Mouse (Mus musculus): ENCODE data around the gene Med15.
A peak's percentile ranks its signal among the peaks of the same experiment; 100 is the strongest.

Med15 gene

DNA sequence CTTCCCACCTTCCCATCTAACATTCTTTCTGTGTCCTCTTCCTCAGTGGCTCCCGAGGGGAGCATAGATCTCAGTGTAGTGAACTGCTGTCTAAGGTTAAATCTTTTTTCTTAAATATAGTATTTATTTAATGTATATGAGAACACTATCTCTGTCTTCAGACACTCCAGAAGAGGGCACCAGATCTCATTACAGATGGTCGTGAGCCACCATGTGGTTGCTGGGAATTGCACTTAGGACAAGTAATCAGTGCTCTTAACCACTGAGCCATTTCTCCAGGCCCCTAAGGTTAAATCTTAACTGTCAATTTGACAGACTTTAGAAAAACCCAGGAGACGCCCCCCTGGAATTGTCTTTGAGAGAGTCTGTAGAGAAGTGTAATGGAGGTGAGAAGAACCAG is 670 bp downstream of the Med15 start:
- DNase-seq = no peak

DNA sequence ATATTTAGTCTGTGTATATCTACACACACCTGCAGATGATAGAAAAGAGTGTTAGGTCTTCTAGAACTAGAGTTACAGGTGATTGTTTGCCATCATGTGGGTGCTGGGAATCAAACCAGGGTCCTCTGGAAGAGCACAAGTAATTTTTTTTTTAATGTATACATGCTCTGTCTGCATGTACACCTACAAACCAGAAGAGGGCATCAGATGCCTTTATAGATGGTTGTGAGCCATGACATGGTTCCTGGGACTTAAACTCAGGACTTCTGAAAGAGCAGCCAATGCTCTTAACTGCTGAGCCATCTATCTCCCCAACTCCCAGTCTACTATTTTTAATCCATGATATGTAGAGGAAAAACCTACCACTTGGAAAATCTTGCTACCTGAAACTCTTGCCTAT is 2.7 kb downstream of the Med15 start:
- no peak for DNase-seq

DNA sequence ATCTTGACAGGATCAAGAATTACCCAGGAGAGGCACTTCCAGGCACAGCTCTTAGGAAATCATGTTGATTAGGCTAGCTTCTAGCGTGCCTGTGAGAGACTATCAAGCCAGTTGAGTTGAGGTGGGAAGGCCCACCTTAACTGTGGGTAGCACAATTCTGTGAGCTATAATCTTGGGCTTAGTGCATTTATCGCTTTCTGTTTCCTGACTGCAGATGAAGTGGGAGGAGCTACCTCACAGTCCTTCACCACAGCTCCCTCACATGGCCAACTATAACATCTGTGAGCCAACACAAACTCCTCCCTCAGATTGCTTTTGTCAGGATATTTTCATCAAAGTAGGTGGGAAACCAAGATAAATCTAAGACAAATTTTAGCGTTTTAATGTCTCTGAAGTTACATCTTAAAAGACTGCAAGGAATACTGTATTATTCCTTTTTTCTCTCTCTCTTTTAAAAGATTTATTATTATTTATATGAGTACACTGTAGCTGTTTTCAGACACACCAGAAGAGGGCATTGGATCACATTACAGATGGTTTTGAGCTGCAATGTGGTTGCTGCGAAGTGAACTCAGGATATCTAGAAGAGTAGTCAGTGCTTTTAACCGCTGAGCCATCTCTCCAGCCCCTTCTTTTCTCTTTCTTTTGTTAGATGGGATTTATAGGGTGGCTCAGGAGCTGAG is 5.4 kb downstream of the Med15 start:
- DNase-seq = peak; percentile 70

DNA sequence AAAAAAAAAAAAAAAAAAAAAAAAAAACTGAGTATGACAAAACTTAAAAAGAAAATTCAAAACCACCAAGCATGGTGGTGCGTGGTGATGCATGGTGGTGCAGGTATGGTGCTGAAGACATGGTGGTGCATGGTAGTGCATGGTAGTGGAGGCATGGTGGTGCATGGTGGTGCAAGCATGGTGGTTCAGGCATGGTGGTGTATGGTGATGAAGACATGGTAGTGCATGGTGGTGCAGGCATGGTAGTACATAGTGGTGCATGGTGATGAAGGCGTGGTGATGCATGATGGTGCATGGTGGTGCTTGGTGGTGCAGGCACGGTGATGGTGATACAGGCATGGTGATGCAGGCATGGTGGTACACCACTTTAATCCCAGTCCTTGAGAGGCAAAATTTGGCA is 8.2 kb downstream of the Med15 start:
- no peak for DNase-seq

DNA sequence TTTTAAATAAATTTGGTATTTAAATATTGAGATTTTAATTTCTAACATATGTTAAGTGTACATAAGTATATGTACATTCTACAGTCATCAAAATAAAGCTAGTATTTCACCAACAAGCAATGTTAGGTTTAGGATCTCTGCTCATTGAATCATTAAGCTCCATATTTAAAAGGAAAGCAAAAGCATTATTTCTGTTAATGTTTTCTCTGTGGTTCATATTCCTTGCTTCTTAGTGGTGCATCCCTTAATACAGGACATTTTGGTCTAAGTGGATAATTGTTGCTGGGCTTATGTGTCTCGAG is 9.4 kb downstream of the Med15 start:
- no peak for DNase-seq

DNA sequence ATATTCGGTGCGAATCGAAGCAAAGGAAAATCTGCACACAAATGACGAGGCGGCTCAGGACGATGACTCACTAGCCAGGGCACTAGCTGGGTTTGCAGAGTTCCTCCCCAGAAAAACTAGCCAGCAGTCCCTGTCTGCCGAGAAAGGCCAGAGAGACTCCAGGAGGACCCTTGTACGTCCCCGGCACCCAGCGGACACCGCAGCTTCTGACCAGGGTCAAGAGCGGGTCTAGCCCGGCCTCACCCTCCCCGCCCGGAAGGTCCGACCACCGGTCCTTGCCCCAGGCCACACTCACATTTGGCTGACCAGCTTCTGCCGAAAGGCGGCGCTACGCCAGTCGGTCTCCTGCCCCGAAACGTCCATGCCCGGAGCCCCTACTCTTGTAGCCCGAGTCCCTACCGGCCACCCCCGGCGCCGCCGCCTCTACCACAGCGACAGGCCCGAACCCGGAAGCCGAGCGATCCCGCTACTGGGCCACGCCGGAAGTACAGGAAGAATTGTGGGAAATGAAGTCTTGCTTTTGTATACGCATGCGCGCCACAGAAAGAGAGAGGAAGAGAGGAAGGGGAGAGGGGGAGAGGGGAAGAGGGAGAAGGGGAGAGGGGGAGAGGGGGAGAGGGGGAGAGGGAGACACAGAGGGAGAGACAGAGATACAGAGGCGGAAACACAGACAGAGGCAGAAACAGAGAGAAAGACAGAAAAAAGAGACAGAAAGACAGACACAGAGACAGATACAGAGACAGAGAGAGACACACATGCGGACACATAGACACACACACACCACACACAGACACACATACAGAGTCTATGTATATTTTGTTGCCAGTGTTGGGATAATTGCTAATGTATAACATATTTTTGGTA is 10.0 kb downstream of the Med15 start:
- DNase-seq = peak; percentile 91

DNA sequence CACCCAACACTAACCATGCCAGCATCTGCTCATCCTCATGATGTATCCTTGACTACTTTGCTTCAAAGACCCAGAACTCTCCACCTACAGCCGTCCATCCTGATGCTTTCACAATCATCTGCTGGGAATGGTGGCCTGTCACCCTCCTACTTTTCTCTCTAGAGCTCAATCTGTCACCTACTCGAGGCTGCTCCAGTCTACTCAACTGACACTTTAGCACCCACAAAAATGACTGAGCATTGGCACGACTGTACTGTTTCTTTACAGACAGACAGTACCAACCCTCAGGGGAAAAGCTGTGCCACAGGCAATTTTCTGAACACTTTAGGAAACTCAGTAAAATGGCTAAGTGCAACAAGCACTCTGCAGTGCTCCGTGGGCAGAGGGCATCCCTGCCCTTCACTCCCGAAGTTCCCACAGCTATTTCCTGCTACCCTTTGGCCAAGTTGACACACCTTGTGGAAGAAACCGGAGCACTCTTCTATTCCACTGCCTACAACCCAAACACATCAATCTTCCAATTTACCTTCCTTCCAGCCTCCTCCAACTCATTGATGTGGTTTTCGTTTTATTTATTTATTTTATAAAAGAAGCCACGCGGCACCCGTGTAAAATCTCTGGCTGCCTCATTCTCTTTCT is 10.8 kb downstream of the Med15 start:
- DNase-seq = peak; percentile 25

DNA sequence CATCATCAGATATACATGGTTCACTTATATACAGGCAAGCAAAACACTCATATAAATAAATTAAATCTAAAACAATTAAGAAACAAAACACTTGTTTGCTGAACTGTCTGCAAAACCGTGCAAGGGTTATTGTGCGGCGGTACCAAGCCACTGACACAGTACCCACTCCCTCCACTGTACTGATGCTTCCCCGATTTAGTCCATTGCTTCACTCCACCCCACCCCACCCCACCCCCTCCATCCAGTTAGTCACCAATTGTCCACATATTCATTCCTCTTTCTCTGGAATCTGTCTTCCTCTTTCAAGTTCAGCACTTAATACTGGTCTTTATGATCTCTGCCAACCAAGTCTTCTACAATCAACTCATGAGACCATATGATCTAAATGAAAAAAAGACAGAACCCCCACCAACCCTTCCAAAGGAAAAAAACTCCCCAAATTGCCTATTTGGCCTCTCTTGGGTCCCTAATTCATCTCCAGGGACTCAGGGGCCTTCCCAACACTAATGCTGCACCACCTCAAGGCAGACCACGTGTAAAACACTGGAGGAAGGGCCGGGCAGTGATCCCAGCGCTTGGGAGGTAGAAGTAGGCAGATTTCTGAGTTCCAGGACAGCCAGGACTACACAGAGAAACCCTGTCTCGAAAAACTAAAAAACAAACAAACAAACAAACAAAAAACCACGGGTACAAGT is 11.4 kb downstream of the Med15 start:
- DNase-seq = no peak

DNA sequence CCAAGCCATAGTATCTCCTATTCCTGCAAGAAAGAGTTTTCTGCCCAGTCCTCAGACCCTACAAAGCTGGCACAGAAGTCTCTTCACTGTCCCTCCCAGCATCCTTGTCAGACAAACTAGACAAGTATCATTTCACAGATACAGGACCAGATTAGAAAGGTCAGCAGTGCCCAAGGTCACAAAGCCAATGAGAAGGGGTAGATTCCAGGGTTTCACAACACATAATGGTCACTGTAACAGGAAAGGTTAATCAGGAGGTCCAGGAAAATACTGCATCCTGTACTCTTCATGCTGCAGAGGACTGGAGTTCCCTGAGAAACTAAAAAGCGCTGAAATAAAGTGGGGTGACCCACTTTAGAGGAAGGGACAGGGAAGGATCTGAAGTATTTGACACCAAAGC is 14.9 kb downstream of the Med15 start:
- DNase-seq = no peak

DNA sequence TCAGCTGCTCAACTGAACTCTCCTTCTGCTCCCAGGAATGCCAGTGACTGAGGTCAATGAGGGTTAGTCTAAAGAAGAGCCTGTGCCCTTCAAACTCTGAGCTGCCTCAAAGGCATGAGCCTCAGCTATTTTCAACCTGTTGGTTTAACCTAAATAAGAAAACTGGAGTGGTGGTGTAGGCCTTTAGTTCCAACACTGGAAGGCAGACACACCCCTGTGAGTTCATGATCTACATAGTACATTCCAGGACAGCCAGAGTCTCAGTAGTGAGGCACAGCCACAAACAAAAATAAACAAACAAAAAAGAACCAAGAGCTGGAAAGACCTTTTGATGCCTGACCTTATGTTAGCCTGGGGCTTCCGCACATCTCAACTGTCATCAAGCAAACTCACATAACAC is 25.1 kb downstream of the Med15 start:
- no peak for DNase-seq

DNA sequence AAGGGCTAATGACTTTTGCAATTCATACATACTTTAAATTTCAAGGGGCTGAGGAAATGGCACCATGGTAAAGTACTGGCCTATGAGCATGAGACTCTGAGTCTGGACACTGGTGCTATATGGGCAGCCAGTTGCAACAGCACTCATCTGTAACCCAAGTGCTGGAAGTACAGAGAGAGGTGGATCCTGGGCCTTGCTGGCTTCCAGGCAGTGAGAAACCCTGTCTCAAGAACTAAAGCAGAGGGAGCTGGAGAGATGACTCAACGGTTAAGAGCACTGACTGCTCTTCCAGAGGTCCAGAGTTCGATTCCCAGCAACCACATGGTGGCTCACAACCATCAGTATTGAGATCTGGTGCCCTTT is 31.7 kb downstream of the Med15 start:
- no peak for DNase-seq

DNA sequence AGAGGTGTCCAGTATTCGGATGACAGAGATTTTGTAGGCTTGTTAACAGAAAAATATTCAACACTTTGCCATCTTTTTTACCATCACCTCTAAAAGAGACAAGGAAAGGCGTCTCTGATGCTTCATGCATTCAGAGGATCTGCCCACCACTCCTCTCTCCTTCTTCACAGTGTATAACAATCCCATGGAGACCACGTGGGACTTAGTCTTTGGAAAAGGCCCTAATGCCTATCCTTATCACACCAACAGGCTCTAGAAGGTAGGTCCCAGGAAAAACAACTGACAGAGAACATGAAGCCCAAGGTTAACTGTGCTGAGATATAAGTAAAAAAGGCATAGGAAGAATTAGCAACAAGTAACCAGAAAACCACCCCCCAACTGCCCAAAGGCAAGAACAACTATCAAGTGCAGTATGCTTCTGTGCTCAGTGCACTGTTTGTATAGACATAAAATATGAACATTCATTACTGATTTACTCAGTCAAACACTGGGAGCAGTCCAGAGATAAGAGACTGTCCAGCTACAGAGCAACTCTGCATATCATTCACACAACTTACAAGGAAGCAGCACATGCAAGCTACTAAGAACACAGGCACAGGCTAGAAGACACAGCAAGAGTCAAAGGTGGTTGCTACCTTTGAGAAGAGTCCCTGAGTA is 32.2 kb downstream of the Med15 start:
- no peak for DNase-seq

DNA sequence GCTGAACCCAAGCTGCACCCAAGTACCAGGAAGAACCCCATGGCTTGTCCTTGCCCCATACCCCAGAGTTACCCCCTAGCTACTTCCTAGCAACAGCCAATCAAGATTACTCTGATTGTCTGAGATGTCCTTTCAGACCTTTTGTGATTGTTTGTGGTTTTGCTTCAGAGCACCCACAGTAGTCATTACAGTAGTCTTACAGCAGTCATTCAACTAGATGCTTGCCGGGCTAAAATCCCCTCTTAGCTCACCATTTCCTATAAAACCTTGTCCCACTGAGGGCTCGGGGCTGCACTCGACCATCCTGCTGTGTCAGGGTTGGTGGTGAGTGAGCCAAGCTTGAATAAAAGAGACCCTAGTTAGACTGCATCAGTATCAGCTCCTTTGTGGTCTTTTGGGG is 37.8 kb downstream of the Med15 start:
- DNase-seq = no peak

DNA sequence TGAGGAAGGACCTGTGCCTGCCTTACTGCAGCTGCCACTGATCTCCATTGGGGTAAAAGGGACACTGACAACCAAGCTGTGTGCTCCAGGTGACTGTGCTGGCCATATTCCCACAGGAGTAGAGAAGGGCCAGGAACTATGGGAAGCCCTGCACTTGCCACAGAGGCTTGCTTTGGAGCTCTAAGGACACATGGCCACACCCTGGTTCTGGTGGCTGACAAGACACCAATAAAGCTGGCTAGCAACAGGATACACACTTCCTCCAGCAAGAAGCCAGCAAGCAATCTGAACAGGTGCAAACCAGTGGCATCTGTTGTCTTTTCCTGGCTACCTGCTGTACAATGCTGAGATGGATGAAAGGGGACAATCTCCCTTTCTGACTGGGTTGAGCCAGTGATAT is 62.8 kb downstream of the Med15 start:
- no peak for DNase-seq

DNA sequence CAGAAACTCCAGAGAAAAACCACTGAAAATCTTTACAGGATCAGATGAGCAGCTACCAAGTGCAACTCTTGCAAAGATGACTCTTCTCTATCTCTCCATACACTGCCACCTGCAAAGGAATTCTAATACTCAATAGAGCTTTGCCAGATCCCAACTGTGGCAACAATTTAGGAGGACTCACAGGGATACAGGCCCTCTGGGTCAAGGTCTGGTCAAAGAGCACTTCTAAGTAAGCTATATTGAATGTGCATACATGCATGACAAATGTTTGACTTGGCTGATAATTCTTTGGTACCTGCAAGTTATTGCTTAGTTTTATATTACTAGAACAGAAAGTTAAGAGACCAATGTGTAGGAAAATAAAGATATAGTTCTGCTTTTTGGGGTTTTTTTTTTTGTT is 67.1 kb downstream of the Med15 start:
- no peak for DNase-seq

DNA sequence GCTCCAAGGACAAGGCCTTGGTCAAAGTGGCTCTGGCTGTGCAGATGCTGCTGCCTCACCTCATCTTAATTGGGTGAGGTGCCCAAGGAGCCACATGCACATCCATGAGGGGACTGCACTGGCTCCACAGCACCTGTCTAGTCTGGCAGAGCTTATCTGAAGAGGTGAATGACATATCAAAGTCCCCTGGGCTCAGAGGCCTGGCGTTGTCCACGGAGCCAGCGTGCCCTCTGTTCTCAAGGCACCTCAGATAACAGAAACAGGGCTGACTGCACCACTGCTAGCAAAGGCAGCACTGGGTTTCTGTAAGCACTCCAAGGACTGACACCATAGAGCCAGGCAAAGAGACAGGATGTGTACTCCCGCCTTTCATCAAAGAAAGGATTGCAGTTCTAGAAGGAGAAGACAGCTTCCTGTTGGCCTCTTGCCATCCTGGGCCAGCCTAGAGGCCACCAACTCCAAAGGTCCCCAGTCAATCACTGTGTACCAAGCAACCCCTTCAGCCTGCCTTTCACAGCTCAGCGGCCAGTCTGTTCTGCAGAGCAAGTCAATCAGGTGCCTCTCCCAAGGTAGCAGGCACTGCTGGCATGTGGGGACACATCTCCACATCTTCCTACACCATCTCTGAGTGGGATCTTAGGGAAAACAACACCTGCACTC is 76.3 kb downstream of the Med15 start:
- no peak for DNase-seq

DNA sequence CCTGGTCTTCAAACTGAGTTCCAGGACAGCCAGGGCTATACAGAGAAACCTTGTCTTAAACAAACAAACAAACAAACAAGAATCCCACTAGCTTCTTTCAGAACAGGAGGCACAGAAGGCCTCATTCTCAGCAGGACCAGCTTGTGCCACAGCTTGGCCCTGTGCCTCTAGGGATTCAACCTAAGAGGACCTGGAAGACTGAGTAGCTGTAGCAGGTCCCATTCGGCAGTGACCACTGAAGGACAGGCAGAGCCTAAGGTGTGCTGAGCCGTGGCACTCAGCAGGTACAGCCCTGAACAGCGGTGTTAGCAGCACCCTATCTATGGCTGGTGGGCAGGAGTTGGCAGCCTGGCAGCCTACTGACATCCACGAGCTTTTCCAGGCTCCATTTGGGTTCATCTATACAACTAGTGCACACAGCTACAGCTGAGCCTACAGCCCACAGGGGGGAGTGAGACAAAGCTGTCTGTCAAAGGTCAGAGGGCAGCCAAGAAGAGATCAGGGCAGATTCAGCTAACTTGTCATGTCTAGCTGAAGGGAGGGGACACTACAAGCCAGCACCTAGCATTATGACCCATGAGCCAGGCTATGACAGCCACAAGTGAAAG is 78.4 kb downstream of the Med15 start:
- no peak for DNase-seq

DNA sequence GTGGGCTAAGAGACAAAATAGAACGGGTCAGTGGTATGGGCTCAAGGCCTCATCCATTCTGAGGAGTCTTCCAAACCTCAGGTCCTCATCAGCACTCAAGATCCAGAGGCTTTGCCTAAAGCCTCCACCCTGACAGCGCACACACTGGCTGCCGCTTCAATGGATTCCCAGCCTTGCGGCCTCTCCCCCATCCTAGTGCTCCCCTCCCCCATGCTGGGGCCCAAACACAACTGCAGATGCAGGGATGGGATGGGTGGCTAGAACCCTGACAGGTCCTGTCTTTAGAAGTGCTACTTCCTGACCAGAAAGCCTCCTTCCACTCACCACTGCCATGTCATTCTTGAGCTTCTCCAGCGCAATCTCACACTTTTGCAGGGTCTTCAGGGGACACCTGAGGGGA is 79.1 kb downstream of the Med15 start:
- DNase-seq = no peak

DNA sequence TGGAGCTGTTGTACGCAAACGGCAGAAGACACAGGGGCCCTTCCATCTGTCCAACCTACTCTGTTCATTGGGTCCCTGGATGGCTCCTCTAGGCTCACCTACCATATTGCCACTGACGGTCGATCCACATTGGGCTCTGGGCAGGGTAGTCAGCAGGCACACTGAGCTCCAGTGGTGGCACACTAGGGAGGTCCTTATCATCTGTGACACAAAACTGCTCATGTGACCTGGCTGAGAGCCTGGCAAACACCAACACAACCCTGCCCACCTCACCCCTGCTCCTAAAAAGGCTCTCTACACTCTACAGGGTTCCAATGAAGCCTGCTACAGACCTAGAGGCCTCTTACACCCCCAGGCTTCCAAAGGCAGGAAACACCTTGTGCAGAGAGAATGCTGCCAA is 80.1 kb downstream of the Med15 start:
- no peak for DNase-seq

DNA sequence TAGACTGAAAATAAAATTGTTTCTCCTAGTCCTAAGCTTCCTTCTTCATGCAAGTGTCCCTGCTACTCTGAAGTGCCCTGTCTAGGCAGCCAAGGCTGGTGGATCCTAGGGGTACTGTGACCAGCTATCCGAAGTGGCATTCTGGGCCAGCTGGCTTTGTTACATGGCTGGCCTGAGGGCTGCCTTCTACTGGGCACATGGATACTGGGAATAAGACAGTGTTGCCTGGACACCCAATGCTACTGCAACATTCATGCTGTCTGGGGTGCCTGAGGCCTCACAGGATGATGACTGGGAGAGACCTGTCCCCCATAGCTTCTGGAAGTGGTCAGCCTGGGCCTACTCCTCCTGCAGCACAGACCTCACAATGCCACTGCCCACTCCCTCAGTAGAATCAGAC is 82.0 kb downstream of the Med15 start:
- no peak for DNase-seq

DNA sequence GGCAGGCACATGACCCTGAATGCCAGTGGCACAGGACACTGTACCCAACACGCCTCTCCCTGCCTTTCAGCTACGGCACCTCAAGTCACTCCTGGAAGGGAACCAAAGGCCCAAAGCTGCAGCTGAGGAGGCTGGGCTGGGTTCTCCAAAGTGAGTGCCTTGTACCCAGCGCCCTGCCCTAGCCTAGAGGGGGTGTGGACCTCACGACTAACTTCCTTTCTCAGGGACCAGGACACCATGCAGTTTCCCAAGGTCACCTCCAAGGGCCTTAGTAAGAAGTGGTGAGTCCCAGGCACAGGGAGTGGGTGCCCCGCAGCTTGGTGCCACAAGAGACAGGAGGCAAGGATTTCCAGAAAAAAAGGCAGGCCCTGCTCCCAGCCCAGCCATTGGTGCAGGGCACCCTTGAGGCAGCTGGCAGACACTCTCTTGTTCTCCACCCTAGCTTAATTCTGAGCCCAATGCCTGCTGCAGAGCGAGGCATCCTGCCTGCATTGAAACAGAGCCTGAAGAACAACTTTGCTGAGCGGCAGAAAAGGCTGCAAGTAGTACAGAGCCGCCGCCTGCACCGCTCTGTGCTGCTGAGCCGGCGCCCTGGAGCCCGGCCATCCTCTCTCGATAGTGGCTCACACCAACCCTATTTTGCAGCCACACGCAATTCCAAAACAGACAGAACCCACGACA is 82.6 kb downstream of the Med15 start:
- no peak for DNase-seq

Data from thymus, postnatal 4 days (tissue).